Mouse (Mus musculus): ENCODE measurements at regions not wholly inside any gene's neighbourhood (a gene's known extent, or its start where the extent isn't known, plus 50 kb on each side); places are given as distances from the start of the nearest gene placed in this dataset.

GRCm38 (mm10) chr10:92102755-92103154, 619.5 kb downstream of the Nedd1 start:
- TF ChIP-seq CTCF (IDR thresholded peaks at IDR 0.05; ENCODE audit: control insufficient read depth, insufficient read depth, insufficient replicate concordance, low read depth, low read length) (no peak), POLR2A (IDR thresholded peaks at IDR 0.05; ENCODE audit: control insufficient read depth, low read depth, low read length) (no peak)

Data from testis, adult 2 months (tissue).